Mouse (Mus musculus) ES-E14 (cell line): ENCODE results near the gene Hap1. TPM values are rescaled to one million over a fixed set of nuclear protein-coding genes. Genes with fewer than 3 reads are reported as not detected.

ENCODE experiments used
- DNase-seq: peaks from one replicate; pipeline ENCODE4 v3.0.0-alpha.2; 2013; ENCODE audit warnings: low read depth, low spot score
- H3K27ac ChIP-seq: 2 replicates; pipeline ENCODE4 v1.5.1; 2012; ENCODE audit warnings: low read depth, mild to moderate bottlenecking, low read length, moderate library complexity, mixed read lengths; ENCODE audit not compliant: poor library complexity, insufficient read depth, severe bottlenecking
- H3K36me3 ChIP-seq: 2 replicates; pipeline ENCODE4 v1.6.1; 2012; ENCODE audit warnings: mild to moderate bottlenecking, low read length, moderate library complexity, mixed read lengths; ENCODE audit not compliant: control insufficient read depth, poor library complexity, insufficient read depth, severe bottlenecking
- H3K4me1 ChIP-seq, 2 experiments: fragments of 150-350 bp in 1 of 2; sonication (generic) in 1 of 2; 2 replicates each; pipeline ENCODE4 v1.6.1; 2012; ENCODE audit warnings: low read length in 2 of 2, mild to moderate bottlenecking in 1 of 2, mixed read lengths in 1 of 2; ENCODE audit not compliant: control insufficient read depth in 2 of 2, insufficient read depth in 2 of 2, poor library complexity in 1 of 2
- H3K4me3 ChIP-seq, 2 experiments: fragments of 150-350 bp in 1 of 2; sonication (generic) in 1 of 2; 2 replicates each; pipeline ENCODE4 v1.5.1; 2012; ENCODE audit warnings: low read length in 2 of 2, low read depth in 1 of 2, mild to moderate bottlenecking in 1 of 2, mixed read lengths in 1 of 2; ENCODE audit not compliant: insufficient read depth in 1 of 2, poor library complexity in 1 of 2, severe bottlenecking in 1 of 2
- H3K9ac ChIP-seq: 2 replicates; pipeline ENCODE4 v1.6.1; 2012; ENCODE audit warnings: low read depth, mild to moderate bottlenecking, low read length, mixed read lengths; ENCODE audit not compliant: poor library complexity, insufficient read depth, severe bottlenecking
- H3K9me3 ChIP-seq: fragments of 150-350 bp; sonication (generic); 2 replicates; pipeline ENCODE4 v1.6.1; 2012; ENCODE audit warnings: low read depth, mild to moderate bottlenecking, low read length; ENCODE audit not compliant: control insufficient read depth, insufficient read depth
- CHD2 ChIP-seq: IDR thresholded peaks from 2 replicates; pipeline ENCODE4 v1.6.1; 2014; ENCODE audit warnings: mild to moderate bottlenecking, low read depth, low read length, inconsistent platforms
- HCFC1 ChIP-seq: IDR thresholded peaks from 2 replicates; pipeline ENCODE4 v1.6.1; 2012; ENCODE audit warnings: low read length, inconsistent platforms, borderline replicate concordance; ENCODE audit not compliant: insufficient read depth
- MAFK ChIP-seq: IDR thresholded peaks from 2 replicates; pipeline ENCODE4 v1.6.1; 2014; ENCODE audit warnings: mild to moderate bottlenecking, low read depth, low read length, inconsistent platforms; ENCODE audit not compliant: insufficient read depth
- ZC3H11A ChIP-seq: IDR thresholded peaks from 2 replicates; pipeline ENCODE4 v1.6.1; 2012; ENCODE audit warnings: low read depth, mild to moderate bottlenecking, inconsistent platforms, low read length, borderline replicate concordance
- ZNF384 ChIP-seq: IDR thresholded peaks from 2 replicates; pipeline ENCODE4 v1.6.1; 2012; ENCODE audit warnings: low read depth, low read length, inconsistent platforms
- in situ Hi-C, 2 experiments: fragments of 600-800 bp; cut with MboI; formaldehyde crosslinking; loops; one replicate each; pipeline ENCODE4 v1.15.1; 2025; ENCODE audit warnings: low sequenced_read_pairs in 2 of 2, inconsistent platforms in 1 of 2; ENCODE audit not compliant: unreplicated experiment in 2 of 2
- total RNA-seq: library from RNA; depleted of rRNA; stranded (reverse); fragments of 300-350 nt; gene quantifications from 2 replicates; pipeline ENCODE4 v1.2.3, GENCODE M21; 2012

Gene Hap1
- total RNA-seq, 1 experiment, result 21.4 TPM

DNA sequence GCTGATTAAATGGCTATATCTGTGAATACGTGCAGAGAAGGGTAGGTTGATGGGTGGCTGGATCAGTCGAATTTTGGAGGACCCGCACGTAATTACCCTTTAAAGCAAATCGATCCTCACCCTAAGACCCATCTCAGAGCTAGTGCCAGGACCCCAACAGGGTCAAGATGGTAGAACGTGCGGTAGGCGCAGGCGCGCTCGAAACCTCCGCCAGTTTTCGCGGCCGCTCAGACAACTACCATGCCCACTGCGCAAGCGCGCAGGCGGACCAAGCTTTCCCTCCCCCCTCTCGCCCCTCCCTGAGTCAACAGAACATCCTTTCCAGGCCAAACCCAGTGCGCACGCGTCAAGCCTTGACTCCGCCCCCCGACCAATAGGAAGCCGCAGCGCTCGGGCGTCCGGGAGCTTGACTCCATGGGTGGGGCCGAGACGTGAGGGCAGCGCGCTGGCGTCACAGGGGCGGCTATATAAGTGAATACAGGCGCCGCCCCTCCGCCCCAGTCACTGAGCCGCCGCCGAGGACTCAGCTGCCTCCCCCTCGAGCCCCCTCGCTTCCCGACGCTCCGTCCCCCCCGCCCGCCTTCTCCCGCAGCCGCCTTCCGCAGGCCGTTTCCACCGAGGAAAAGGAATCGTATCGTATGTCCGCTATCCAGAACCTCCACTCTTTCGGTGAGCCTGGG lies 36.3 kb downstream of the Hap1 start, which contains the start of gene Eif1:
TSS of gene Eif1 (plus strand) at position 394 of the 680 bp plus-strand sequence.
- in situ Hi-C loops, result no loop called here
- Histone ChIP-seq H3K4me3 (peak within 1 kb of the TSS; percentile 91 to 94), H3K36me3 (peaks cover 20% of the 10 kb centered on the region), H3K9me3 (no peaks in the 10 kb centered on the region), H3K9ac (peak within 1 kb of the TSS; percentile 99), H3K27ac (peak within 1 kb of the TSS; percentile 99), H3K4me1 (peaks cover 6 to 14% of the 10 kb centered on the region in 2 experiments)
- DNase-seq, result peak; percentile 100
- TF ChIP-seq ZC3H11A (no peak), CHD2 (no peak), MAFK (0 out of 2 replicates have a peak, but pooled peaks have one; percentile 12), ZNF384 (no peak), HCFC1 (0 out of 2 replicates have a peak, but pooled peaks have one; percentile 27)

DNA sequence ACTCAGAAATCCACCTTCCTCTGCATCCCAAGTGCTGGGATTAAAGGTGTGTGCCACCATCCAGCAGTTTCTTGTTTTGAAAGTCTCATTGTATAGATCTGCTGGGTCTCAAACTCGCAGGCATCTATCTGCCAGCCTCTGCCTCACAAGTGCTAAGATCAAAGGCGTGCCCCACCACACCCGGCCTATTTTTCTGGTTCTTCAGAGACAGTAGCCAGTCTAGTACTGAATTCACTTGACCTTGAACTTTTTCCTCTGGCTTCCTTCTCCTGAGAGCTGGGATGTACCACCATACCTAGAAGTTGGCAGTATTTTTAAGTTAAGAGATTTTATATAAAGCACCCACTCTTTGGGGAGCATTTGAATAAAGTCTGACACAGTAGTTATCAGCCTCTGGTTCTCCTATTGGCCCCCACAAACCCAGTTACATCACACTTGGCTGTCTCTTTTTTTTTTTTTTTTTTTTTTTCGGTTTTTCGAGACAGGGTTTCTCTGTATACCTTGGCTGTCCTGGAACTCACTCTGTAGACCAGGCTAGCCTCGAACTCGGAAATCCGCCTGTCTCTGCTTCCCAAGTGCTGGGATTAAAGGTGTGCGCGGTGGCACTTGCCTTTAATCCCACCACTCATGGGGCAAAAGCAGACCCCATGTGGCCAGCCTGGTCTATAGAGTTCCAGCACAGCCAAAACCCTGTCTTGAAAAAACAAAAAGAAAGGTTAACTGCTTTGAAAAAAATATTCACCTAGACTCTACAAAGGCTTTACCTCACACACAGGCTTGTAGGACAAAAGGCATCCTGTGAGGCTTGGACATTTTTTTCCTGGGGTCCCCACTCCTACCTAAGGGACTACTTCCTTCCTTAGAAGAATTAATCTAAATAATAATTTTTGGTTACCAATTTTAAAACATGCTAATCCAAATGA lies 37.1 kb downstream of the Hap1 start:
- in situ Hi-C loops, result no loop called here
- Histone ChIP-seq H3K9me3 (no peaks in the 10 kb centered on the region), H3K27ac (peak overlapping the region; percentile 56), H3K4me1 (peaks cover 6 to 16% of the 10 kb centered on the region in 2 experiments), H3K4me3 (peak overlapping the region; percentile 57 to 91), H3K9ac (peak overlapping the region; percentile 46; the same call in 1 of the 2 replicates), H3K36me3 (peaks cover 20% of the 10 kb centered on the region)
- no peak for DNase-seq
- TF ChIP-seq ZC3H11A (no peak), ZNF384 (no peak), MAFK (no peak), HCFC1 (no peak), CHD2 (no peak)

DNA sequence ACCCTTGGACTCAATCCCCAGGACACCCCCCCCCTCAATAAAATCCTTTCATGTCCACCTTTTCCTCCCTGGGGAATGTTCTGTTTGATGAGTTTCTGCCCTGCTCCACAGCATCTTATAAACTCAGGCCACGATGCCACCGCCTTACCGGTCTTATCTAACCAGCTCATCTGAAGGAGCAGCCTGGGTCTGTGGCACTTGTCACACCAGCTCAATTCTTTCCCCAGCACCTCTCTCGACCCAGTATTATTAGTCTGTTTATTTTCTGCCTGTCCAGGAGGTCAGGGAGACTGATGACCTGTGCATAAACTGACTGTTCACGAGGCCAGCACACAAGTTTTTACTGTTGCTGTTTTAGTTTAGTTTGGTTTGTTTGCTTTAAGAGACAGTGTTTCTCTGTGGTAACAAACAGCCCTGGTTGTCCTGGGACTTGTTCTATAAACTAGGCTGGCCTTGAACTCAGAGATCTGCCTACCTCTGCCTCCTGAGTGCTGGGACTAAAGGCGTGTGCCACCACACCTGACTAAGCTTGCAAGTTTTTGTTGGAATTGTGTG lies 38.0 kb downstream of the Hap1 start:
- Histone ChIP-seq H3K36me3 (peaks cover 20% of the 10 kb centered on the region), H3K9ac (no peak overlapping the region), H3K4me1 (peaks cover 6 to 21% of the 10 kb centered on the region in 2 experiments), H3K27ac (peak overlapping the region; percentile 56; the same call in 1 of the 2 replicates), H3K4me3 (no peak overlapping the region), H3K9me3 (no peaks in the 10 kb centered on the region)
- TF ChIP-seq HCFC1 (no peak), ZNF384 (no peak), CHD2 (no peak), ZC3H11A (no peak), MAFK (no peak)
- DNase-seq, result no peak
- in situ Hi-C loops, result no loop called here

DNA sequence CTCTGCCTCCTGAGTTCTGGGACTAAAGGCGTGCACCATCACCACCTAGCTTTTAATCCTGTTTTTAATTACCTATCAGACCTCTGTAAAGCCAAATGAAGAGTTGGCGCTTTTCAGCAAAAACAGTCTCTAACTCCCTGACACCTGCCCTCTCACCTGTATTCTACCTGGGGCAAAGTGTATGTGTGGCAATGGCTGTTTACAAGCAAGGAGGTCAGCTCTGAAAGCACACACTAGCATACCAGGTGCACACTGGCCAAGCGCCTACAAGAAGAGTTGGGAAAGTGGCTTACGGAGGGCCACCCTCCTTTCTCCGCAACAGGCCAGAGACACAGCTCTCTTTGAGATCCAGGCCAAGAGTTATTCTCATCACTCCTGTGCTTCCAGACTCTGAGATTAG lies 40.5 kb downstream of the Hap1 start:
- no peak for DNase-seq
- Histone ChIP-seq H3K27ac (peak overlapping the region; percentile 53; the same call in 1 of the 2 replicates), H3K4me3 (no peak overlapping the region), H3K4me1 (peaks cover 6 to 21% of the 10 kb centered on the region in 2 experiments), H3K36me3 (peaks cover 1% of the 10 kb centered on the region), H3K9me3 (no peaks in the 10 kb centered on the region), H3K9ac (no peak overlapping the region)
- in situ Hi-C loops, result no loop called here
- TF ChIP-seq ZC3H11A (no peak), ZNF384 (no peak), MAFK (no peak), HCFC1 (no peak), CHD2 (no peak)
